Mouse (Mus musculus) megakaryocyte, embryonic 14.5 days (primary cell): ENCODE measurements around the gene Tmem106a.

Source experiments
- FLI1 ChIP-seq: IDR thresholded peaks from 2 replicates; pipeline ENCODE4 v1.6.1; 2012; ENCODE audit warnings: low read length, inconsistent platforms, mixed read lengths
- GATA1 ChIP-seq: IDR thresholded peaks from 3 replicates; pipeline ENCODE4 v1.6.1; 2012; ENCODE audit warnings: mixed read lengths, low read length, inconsistent platforms, borderline replicate concordance

DNA sequence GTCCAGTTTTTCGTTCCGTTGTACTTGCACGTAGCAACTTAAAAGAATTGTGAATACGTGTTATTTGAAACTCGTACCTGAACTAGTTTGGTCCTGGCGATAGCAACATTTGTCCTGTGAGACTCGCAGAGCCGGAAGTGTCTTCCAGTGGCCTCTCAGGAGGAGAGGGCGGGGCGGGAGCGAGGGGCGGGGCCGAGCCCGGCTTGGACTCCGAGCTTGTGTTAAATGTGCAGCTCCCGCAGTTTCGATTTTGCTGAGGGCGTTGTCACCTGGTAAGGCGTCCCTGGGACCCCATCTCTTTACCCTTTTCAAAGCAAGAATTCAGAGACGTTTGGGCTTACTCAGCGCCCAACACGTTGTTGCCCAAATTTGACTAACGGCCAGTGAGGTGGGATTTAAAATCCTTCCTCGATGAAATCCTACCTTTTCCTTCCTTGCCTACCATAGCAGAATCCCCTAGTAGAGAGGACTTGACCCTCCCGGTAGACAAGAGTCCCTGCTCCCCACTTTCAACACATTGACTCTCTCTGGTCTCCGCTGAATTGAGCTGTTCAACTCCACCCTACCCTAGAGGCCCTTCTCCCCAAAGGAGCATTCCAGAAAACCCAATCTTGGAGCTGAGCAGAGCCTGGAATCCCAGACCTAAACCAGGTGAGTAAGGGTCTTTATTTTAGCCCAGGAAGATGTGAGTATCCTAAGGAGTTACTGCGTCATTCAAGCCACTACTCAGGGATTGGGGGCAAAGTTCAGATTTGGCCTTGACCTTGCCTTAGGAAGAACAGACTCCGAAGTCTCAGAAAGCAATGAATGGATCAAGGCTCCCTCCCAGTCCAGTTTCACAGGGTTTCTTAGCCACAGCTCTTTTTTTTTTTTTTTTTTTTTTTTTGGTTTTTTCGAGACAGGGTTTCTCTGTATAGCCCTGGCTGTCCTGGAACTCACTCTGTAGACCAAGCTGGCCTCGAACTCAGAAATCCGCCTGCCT lies at the start of gene Tmem106a:
- no peak for TF ChIP-seq GATA1
- no peak for TF ChIP-seq FLI1
